Mouse (Mus musculus): Measurements from ENCODE around the gene Timm22. TPM values are rescaled to one million over a fixed set of nuclear protein-coding genes. Genes with fewer than 3 reads are reported as not detected.
A peak's percentile ranks its signal among the peaks of the same experiment; 100 is the strongest.

Gene Timm22
- polyA plus RNA-seq, 1 experiment from 2014 or later, result 119 TPM

DNA sequence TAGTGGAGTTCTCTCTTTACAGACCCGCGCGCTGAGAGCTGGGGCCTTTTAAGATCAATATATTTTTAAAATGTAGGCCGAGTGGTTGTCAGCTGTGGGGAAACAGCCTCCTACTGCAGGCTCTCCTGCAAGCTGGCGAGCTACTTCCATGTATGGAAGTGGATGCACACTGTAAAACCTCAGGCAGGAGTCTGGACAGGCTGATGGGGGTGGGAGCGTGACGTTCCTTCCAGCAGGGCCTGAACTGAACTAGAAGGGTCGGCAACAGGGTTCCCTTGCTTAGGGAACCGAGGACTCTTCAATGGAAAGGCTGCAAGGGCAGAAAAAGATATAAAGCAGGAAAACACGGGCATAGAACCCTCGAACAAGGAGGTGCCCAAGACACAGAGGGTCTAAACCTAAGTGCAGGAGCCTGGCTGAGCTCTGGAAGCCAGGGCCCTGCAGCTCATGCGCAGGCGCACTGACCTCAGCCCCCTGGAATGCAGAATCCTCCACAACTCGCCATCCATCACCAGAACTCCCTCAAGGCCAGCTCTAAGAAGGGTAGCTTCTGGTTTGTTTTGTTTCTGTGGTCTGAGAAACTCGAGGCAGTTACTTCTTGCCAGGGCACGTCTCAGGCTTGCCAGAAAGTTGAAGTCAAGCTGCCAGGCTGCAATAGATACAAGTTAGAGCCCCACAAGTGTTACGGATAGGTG is 32.1 kb upstream of the Timm22 start:
- Histone ChIP-seq H3K27me3 (no peaks in the 10 kb centered on the region), H3K27ac (peak overlapping the region; percentile 66), H3K4me1 (replicated peaks) (peaks cover 61% of the 10 kb centered on the region), H3K9ac (no peak overlapping the region), H3K9me3 (no peaks in the 10 kb centered on the region), H3K4me2 (no peak overlapping the region), H3K36me3 (no peaks in the 10 kb centered on the region), H3K4me3 (no peak overlapping the region)
- 63% methylated on average over 17 of the region's 17 CpGs for WGBS
- ATAC-seq (ENCODE audit: low FRiP score), result peak; percentile 49; the same call in 1 of the 2 replicates

- H3K9ac ChIP-seq, result no peak overlapping the region
- WGBS, result 89% methylated on average over 3 of the region's 3 CpGs
- ATAC-seq (ENCODE audit: low FRiP score), result no peak
- no peak overlapping the region for H3K4me3 ChIP-seq
- H3K4me2 ChIP-seq, result no peak overlapping the region
- no peaks in the 10 kb centered on the region for H3K9me3 ChIP-seq
- no peaks in the 10 kb centered on the region for H3K27me3 ChIP-seq
- H3K27ac ChIP-seq, result no peak overlapping the region
- H3K4me1 ChIP-seq (replicated peaks), result peaks cover 61% of the 10 kb centered on the region
- H3K36me3 ChIP-seq, result no peaks in the 10 kb centered on the region
Measured at GRCm38 (mm10) chr11:76376425-76376824, 30.3 kb upstream of the Timm22 start.

DNA sequence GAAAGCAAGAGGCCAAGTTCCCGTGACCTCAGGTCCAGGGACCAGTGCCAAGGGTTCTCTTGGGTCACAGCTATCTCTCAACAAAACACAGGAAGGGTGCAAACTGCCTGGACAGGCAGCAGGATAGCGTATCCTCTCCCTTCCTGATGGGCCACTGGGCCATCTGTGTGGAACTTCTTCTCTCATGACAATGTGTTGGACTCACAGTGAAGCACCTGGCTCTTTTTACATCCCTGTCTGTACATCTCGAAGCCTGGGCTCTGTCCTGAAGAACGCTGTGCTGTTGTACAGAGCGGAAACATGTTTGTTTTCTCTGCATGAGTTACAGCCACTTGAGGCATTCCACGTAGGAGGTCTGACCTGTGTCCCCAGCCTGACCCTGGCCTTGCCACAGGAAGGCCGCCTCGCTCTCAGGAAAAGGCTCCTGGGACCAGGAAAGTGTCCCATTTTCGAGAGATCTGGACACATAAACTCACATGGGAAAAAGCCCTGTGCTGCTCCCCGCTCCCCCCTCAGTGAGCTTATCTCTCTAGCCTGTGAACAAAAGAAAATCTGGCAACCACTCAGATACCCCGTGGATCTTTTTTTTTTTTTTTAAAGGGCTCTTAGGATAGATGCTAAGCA is 26.7 kb upstream of the Timm22 start:
- Histone ChIP-seq H3K27me3 (no peaks in the 10 kb centered on the region), H3K9ac (no peak overlapping the region), H3K36me3 (no peaks in the 10 kb centered on the region), H3K4me2 (no peak overlapping the region), H3K4me3 (no peak overlapping the region), H3K9me3 (no peaks in the 10 kb centered on the region), H3K27ac (no peak overlapping the region), H3K4me1 (replicated peaks) (peaks cover 52% of the 10 kb centered on the region)
- ATAC-seq (ENCODE audit: low FRiP score), result no peak
- WGBS, result 37% methylated on average over 11 of the region's 11 CpGs

DNA sequence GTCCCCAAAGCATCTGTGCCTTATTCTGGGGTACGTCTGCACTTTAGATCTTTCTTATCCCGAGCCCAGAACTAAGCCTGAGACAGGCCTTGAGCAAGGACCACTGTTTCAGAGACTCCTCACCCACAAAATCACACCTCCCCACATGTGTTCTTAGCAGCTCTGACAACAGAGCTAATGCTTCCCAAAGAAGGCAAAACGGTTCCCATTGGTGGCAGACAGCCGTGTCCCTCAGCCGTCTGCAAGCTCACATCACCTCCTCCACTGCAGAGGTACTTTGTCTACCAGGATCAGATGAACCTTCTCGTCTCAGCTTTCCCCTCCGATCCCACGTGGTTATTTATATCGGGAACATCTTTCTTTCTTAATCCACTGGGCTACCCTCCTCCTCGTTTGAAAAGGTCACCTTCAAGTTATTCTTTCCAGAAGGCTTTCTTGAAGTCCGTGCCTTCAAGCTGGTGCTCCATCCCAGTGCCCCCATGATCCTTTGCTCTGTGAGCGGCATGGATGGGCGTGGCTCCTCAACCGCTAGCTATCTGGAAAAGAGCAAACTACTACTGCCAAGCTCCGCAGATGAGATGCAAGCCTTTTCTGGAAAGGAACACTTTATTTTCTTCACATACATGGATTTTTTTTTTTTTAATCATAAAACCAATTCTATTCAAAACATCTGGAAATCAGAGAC is 25.4 kb upstream of the Timm22 start:
- no peak for ATAC-seq (ENCODE audit: low FRiP score)
- 89% methylated on average over 15 of the region's 15 CpGs for WGBS
- Histone ChIP-seq H3K27ac (no peak overlapping the region), H3K9ac (no peak overlapping the region), H3K4me2 (no peak overlapping the region), H3K27me3 (no peaks in the 10 kb centered on the region), H3K36me3 (no peaks in the 10 kb centered on the region), H3K9me3 (no peaks in the 10 kb centered on the region), H3K4me1 (replicated peaks) (peaks cover 50% of the 10 kb centered on the region), H3K4me3 (no peak overlapping the region)

- H3K27ac ChIP-seq, result peak overlapping the region; percentile 64
- no peaks in the 10 kb centered on the region for H3K9me3 ChIP-seq
- H3K4me3 ChIP-seq, result no peak overlapping the region
- peaks cover 43% of the 10 kb centered on the region for H3K4me1 ChIP-seq (replicated peaks)
- H3K36me3 ChIP-seq, result no peaks in the 10 kb centered on the region
- peak overlapping the region; percentile 10; the same call in 1 of the 2 replicates for H3K4me2 ChIP-seq
- H3K9ac ChIP-seq, result no peak overlapping the region
- WGBS, result 27% methylated on average over 13 of the region's 13 CpGs
- H3K27me3 ChIP-seq, result no peaks in the 10 kb centered on the region
- no peak for ATAC-seq (ENCODE audit: low FRiP score)
Measured at GRCm38 (mm10) chr11:76382711-76383324, 23.9 kb upstream of the Timm22 start.

DNA sequence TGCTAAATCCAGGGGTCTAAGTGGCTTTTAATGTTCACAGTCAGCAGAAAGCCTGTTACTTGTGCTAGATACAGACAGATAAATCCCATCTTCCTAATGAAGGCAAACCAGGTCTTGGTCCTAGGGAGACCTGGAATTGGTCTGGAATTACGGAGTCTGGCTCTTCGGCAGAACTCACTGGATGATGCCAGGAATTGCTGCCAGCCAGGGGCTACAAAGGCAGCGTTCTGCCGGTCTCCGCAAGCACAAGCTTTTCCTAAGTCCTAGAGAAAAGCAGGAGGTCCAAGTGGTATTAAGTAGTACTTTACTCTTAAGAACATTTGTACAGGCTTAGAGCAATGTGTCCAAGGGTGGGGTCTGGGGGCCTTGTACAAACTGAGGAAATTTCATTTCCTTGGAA is 22.4 kb upstream of the Timm22 start:
- Histone ChIP-seq H3K9me3 (no peaks in the 10 kb centered on the region), H3K4me2 (no peak overlapping the region), H3K27me3 (no peaks in the 10 kb centered on the region), H3K4me1 (replicated peaks) (peaks cover 58% of the 10 kb centered on the region), H3K27ac (peak overlapping the region; percentile 24), H3K4me3 (no peak overlapping the region), H3K9ac (no peak overlapping the region), H3K36me3 (no peaks in the 10 kb centered on the region)
- WGBS, result 69% methylated on average over 5 of the region's 5 CpGs
- ATAC-seq (ENCODE audit: low FRiP score), result no peak

DNA sequence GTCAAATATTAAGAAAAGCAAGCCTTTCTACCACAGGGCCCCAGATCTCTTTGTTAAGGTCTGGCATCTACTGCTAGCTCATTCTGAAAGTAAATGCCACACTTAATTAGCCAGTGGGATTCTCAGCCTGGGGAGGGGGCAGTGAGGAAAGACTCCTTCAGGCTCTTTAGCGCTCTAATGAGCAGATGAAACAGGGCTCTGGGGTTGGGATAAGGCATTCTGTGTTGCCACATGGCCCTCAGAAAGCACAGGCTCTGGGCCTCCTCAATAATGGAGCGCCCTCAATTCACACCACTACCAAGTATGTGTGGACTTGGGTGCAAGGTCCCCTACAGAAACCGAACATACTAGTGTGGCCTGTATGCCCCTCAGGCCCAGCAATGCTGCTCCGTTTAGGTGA is 21.7 kb upstream of the Timm22 start:
- peak overlapping the region; percentile 35; the same call in 1 of the 2 replicates for H3K9ac ChIP-seq
- peak overlapping the region; percentile 70 for H3K27ac ChIP-seq
- H3K4me1 ChIP-seq (replicated peaks), result peaks cover 60% of the 10 kb centered on the region
- no peaks in the 10 kb centered on the region for H3K36me3 ChIP-seq
- H3K4me3 ChIP-seq, result no peak overlapping the region
- 55% methylated on average over 4 of the region's 4 CpGs for WGBS
- no peaks in the 10 kb centered on the region for H3K27me3 ChIP-seq
- no peak overlapping the region for H3K4me2 ChIP-seq
- no peaks in the 10 kb centered on the region for H3K9me3 ChIP-seq
- ATAC-seq (ENCODE audit: low FRiP score), result no peak

GRCm38 (mm10) chr11:76385746-76386145 is 21.0 kb upstream of the Timm22 start:
- no peak for ATAC-seq (ENCODE audit: low FRiP score)
- no peak overlapping the region for H3K4me3 ChIP-seq
- H3K36me3 ChIP-seq, result peaks cover 4% of the 10 kb centered on the region; the same call in 1 of the 2 replicates
- no peak overlapping the region for H3K4me2 ChIP-seq
- no peaks in the 10 kb centered on the region for H3K27me3 ChIP-seq
- WGBS, result 13% methylated on average over 3 of the region's 3 CpGs
- 0 out of 2 replicates have a peak overlapping the region, but pooled peaks have one; percentile 35 for H3K9ac ChIP-seq
- H3K27ac ChIP-seq, result peak overlapping the region; percentile 70
- peaks cover 56% of the 10 kb centered on the region for H3K4me1 ChIP-seq (replicated peaks)
- H3K9me3 ChIP-seq, result no peaks in the 10 kb centered on the region

GRCm38 (mm10) chr11:76387097-76387496 is 19.7 kb upstream of the Timm22 start:
- 92% methylated on average over 1 of the region's 1 CpGs for WGBS
- Histone ChIP-seq H3K27ac (no peak overlapping the region), H3K4me3 (no peak overlapping the region), H3K36me3 (peaks cover 13% of the 10 kb centered on the region; the same call in 1 of the 2 replicates), H3K27me3 (no peaks in the 10 kb centered on the region), H3K9ac (no peak overlapping the region), H3K9me3 (no peaks in the 10 kb centered on the region), H3K4me1 (replicated peaks) (peaks cover 57% of the 10 kb centered on the region), H3K4me2 (no peak overlapping the region)
- ATAC-seq (ENCODE audit: low FRiP score), result no peak

GRCm38 (mm10) chr11:76388711-76389110 is 18.0 kb upstream of the Timm22 start:
- 0 out of 2 replicates have a peak overlapping the region, but pooled peaks have one; percentile 35 for H3K27ac ChIP-seq
- 15% methylated on average over 7 of the region's 7 CpGs for WGBS
- peak overlapping the region; percentile 30; the same call in 1 of the 2 replicates for H3K4me2 ChIP-seq
- peaks cover 13% of the 10 kb centered on the region; the same call in 1 of the 2 replicates for H3K36me3 ChIP-seq
- no peaks in the 10 kb centered on the region for H3K27me3 ChIP-seq
- H3K9me3 ChIP-seq, result no peaks in the 10 kb centered on the region
- ATAC-seq (ENCODE audit: low FRiP score), result no peak
- H3K4me3 ChIP-seq, result no peak overlapping the region
- 0 out of 2 replicates have a peak overlapping the region, but pooled peaks have one; percentile 29 for H3K9ac ChIP-seq
- peaks cover 43% of the 10 kb centered on the region for H3K4me1 ChIP-seq (replicated peaks)

DNA sequence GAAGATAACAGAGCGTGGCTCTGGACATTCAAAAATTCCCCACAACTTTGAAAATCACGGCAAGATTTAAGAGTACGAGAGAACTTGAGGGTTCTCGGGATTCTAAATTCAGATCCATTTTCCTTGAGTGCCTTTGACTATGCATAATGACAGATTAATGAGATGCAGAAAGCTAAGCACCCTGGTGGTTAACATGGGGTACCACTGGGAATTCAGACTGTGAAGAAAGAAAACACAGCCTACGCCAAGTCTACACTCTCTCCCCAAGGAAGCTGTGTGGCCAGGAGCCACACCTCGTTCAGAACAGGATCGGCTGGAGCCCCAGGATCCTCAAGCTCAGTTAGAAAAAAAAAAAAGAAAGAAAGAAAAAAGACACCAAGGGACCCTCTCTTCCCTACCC is 14.2 kb upstream of the Timm22 start:
- H3K9me3 ChIP-seq, result no peaks in the 10 kb centered on the region
- WGBS, result 78% methylated on average over 7 of the region's 7 CpGs
- no peak overlapping the region for H3K9ac ChIP-seq
- H3K27ac ChIP-seq, result no peak overlapping the region
- H3K4me1 ChIP-seq (replicated peaks), result peaks cover 42% of the 10 kb centered on the region
- H3K36me3 ChIP-seq, result peaks cover 13% of the 10 kb centered on the region; the same call in 1 of the 2 replicates
- no peak overlapping the region for H3K4me2 ChIP-seq
- H3K27me3 ChIP-seq, result no peaks in the 10 kb centered on the region
- H3K4me3 ChIP-seq, result no peak overlapping the region
- ATAC-seq (ENCODE audit: low FRiP score), result no peak

- no peaks in the 10 kb centered on the region for H3K27me3 ChIP-seq
- H3K9me3 ChIP-seq, result no peaks in the 10 kb centered on the region
- H3K9ac ChIP-seq, result no peak overlapping the region
- 91% methylated on average over 11 of the region's 11 CpGs for WGBS
- ATAC-seq (ENCODE audit: low FRiP score), result no peak
- H3K4me1 ChIP-seq (replicated peaks), result peaks cover 42% of the 10 kb centered on the region
- H3K4me2 ChIP-seq, result no peak overlapping the region
- no peak overlapping the region for H3K27ac ChIP-seq
- H3K36me3 ChIP-seq, result peaks cover 13% of the 10 kb centered on the region; the same call in 1 of the 2 replicates
- no peak overlapping the region for H3K4me3 ChIP-seq
Measured at GRCm38 (mm10) chr11:76392996-76393395, 13.8 kb upstream of the Timm22 start.
